Mouse (Mus musculus) kidney, postnatal 14 days (tissue): ENCODE results near the gene Slc50a1.
A peak's percentile ranks its signal among the peaks of the same experiment; 100 is the strongest.

Experiments used
- DNase-seq: peaks from one replicate; pipeline ENCODE4 v3.0.0; 2022; ENCODE audit warnings: mixed read lengths

Slc50a1 gene

DNA sequence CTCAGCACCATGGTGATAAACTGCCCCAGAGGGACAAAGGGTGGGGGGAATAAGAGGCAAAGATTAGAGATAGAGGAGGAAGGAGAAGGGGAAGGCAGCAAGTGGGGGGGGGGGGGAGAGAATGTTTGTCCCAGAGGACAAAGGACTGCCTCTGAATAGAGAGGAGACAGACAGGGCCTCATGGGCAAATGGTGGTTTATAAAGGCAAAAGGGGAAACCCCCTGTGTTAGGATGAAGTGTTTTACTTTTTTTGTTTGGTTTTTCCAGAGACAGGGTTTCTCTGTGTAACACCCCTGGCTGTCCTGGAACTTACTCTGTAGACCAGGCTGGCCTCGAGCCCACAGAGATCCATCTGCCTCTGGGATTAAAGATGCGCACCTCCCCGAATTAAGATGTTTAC, 10.2 kb downstream of the Slc50a1 start:
- no peak for DNase-seq

DNA sequence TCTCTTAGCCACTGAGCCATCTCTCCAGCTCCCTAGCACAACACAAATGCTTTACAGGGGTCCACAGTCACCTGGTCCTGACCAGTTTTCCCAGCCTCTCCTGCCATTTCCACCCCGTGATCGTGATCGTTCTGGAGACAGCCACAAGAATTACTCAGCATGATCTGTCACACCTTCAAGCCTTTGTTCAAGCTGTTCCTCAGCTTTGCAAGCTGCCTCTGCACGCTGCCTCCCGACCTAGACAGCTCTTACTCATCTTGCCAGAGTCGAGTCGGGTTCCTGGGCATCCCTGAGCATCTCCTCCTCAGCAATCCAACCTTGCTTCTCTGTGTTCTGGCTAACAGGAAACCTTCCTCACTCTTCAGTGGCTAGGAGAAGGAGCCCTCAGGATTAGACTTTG, 11.3 kb downstream of the Slc50a1 start, which contains the start of gene Dpm3:
Dpm3 (plus strand) TSS at position 283 of the 400 bp plus-strand sequence.
- DNase-seq = no peak

DNA sequence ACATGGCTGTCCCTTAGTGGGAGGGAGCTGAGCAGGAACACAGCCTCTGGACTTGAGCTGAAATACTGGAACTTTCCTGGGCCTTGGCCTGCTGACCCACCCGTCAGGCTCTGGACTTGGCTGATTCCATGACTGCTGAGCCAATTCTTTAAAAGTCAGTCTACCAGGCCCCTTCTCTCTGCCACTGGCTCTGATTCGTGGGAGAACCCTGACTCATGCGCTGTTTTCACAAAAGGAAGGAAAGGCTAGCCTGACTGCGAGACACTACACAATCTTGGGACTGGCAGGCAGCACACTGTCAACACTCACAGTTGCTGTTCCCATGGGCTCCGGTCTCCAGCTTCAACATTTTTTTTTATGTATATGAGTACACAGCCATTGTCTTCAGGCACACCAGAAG, 14.2 kb downstream of the Slc50a1 start:
- DNase-seq = no peak

DNA sequence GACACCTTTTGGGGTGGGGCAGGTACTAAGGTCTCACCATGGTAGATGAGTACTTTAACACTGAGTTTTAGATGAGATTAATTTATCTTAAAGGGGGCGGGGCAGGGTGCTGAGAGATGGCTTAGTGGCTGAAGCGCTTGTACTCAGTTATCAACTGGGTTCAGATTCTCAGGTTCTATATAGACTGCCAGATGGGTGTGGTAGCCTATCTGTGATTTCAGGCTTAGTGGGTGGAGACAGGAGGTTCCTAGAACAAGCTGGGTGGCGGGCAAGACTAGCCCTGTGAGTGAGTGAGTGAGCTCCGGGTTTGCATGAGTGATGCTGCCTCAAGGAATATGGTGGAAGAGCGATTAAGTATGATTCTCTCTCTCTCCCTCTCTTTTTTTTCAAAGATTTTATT, 15.4 kb downstream of the Slc50a1 start:
- no peak for DNase-seq

DNA sequence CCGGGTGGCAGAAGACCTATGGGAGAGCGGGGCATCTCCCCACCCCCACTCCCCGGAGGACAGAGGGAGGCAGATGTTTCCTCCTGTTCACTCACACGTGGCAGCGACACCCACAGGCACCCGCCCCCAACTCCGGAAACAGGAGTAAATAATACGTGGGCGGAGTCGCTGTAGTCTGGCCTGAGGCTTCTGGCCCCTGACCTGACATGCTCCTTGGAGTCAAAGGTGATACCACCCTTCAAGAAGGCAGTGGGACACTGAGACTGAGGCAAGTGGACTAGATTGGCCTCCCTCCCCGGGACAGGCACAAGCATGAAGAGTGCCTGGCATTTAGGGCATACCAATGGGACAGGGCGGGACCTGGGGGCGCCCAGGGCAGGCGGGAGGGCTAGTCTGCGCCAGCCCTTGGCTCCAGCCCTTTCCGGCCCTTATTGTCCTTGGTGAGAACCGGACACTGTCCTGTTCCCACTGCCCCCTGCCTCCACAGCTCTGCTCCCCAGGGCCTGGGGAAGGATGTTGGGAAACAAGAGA, 18.9 kb downstream of the Slc50a1 start:
- DNase-seq = peak; percentile 82

DNA sequence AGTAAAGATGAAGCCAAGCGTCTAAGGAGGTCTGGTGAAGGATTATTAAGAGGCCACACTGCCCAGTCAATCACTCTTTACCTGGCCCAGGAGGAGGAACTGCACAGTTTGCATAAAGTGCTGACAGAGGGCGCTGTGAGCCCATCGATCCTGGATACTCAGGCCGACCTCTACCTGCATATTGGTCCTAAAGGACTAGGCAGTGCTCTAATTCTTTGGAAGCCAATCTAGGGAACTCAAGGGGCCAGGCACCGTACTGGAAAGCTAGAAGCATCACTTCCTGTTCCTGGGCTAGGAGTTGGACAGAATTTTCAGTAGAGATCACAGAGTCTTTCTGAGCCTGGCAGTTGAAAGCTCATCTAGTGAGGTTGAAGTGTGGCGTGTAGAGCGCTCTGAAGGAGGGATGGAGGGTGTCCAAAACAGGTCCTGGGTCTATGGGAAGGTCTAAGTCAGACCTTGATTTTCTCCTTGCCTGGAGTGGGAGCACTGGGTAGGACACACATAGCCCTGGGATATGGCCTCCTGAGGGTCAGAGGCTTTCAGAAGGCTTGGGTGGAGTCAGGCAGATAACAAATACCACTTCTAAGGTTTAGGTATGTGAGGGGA, 19.8 kb downstream of the Slc50a1 start:
- peak; percentile 85 for DNase-seq

DNA sequence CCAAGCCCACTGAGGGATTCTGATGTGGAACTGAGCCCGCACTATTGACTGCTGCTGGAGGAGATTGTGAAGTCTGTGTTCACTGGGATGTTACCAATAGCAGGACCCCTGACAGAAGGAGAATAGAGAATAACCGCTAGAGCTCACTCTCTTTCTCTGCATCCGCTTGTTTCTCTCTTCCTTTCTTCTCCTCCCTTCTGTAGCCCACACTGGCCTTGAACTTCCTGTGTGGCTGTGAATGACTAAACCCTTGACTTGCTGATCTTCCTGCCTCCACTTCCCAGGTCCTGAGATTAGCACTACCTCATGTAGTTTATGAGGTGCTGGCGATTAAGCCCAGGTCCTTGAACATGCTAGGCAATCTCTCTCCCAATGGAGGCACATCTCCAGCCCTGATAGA, 22.9 kb downstream of the Slc50a1 start:
- DNase-seq = no peak

DNA sequence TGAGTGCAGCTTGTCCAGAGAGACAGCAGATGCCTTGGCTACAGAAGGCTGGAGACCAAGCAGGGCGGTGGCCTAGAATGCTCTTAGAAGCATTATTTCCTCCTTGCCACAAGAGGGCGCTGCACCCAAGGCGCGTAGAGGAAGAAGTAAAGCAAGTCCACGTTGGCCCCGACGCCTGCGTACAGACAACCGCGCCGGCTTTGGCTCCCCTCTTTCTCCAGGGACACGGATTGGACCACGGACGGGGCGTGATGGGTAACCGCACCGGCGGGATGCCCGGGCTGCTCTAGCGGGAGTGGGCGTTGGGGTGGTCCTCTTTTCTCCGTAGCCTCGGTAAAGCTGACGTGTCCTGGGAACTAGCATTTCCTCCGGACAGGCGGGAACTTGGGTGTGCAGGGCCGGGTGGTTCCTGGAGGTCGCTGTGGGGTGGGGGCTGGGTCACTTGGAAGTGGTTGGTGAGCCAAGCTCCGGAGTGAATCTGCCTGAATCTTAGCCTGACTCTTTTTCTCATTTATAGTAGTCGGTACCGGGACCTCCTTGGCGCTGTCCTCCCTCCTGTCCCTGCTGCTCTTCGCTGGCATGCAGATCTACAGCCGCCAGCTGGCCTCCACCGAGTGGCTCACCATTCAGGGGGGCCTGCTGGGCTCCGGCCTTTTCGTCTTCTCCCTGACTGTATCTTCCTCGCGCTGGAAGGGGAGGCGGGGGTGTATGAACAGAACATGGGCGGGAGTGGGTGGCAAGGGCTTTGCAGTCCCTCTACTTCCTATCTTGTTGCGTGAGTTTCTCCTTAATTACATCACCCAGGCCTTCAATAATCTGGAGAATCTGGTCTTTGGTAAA, 23.9 kb downstream of the Slc50a1 start, which contains the start of gene Trim46:
Trim46 (minus strand) TSS at position 49 of the 840 bp plus-strand sequence.
- DNase-seq = peak; percentile 92

DNA sequence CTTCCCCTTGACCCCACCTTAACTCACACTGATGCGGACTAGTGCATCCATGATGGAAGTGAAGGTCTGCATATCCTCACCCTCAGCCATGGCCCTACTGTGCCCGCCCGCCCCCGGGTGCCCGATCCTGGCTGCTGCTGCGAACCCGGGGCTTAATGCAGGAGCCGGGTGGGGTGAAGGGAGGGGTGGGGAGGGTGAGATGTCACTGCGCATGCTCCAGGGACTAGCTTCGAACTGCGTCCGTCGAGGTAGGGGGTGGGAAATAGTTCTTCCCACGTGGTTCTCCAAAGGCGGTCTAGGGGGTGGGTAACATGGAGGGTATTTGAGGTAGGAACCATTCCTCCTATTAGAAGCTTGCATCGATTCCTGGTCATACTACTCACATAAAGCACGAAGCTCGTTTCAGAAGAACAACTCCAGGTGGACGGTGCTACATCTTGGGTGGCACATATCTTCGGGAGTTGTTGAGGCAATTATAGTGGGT, 24.6 kb downstream of the Slc50a1 start, which contains the start of gene Krtcap2:
Krtcap2 (plus strand) TSS at position 279 of the 484 bp plus-strand sequence.
- no peak for DNase-seq

DNA sequence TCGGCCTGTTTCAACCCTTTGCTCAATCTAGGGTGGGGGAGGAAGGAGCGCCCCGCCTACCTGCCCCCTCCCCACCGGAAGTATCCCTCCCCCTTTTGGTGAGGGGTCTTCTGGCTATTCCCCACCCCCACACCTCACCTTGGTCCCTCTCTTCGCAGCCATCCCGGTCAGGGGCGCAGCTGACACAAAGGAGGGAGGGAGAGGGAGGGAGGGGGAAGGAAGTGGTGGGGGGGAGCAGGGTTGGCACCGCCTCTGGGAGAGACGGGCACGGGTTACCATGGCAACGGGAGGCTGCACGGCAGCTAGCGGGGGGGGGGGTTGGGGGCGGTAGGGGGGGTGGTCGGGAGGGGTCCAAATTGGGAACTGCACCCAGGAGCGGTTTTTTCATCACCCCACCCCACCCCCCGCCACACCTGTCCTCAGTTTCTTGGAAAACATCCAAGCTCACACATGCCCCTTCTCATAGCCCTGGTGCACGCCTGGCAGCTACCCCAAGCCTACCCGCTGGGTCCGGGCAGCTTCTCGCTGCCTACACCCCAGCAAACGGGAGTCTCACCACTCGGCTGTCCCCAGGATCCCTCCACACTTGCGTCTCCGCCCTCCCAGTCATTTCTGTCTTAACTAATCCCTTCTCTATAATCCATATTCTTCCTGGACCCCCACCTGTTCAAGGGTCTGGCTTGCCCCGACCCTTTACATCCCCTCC, 25.2 kb downstream of the Slc50a1 start:
- DNase-seq = peak; percentile 46

DNA sequence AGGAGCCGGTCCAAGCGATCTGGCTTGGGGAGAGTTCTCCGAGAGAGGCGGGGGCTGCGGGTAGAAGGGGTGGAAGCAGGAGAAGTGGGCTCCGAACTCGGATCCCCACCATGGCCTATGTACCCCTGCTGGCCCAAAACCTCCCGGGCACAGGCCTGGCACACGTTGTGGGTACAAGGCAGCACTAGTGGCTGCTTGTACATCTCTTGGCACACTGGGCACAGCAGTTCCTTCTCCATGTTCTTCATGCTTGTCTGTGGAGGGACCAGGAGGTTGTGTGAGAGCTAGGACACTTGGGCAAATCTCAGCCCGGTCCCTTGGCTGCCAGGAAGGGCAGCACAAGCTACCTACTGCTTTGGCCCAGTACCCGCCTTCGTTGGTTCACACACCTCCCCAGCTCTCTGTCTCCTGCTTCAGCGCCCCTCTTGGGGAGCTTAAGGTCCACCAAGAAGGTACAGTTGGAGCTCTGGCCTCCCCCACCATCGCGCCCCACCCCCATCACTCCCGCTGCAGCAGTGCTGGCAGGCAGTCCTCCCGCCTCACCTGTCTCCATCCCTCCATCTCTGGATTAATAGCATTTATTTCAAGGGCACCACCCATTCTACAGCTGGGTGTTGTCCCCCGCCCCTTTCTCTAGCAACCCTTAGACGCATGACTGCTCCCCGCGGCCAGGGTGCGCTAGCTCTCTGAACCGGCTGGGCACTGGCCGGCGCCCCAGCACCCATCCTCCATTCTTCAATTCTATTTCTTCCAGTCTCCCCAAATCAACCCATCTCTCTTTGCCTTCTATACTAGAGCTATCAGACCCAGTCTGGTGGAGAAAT, 26.0 kb downstream of the Slc50a1 start:
- DNase-seq = peak; percentile 70

DNA sequence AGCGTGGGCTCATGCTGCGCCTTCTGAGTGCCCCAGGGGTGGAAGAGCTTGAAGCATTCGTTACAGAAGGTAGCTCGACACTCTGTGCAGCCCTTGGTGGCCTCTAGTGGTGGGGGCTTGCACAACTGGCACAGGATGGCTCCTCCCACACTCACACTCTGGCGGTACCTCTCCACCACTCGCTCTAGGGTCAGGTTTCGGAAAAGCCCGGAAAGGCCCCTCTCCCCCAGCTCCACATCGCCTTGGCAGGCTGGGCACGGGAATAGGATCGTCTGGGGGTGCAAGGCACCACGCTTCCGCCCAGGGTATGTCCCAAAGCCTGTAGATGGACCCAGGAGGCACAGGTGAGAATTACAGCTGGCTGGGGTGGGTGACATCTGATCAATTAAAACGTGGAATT, 26.8 kb downstream of the Slc50a1 start:
- peak; percentile 76 for DNase-seq

DNA sequence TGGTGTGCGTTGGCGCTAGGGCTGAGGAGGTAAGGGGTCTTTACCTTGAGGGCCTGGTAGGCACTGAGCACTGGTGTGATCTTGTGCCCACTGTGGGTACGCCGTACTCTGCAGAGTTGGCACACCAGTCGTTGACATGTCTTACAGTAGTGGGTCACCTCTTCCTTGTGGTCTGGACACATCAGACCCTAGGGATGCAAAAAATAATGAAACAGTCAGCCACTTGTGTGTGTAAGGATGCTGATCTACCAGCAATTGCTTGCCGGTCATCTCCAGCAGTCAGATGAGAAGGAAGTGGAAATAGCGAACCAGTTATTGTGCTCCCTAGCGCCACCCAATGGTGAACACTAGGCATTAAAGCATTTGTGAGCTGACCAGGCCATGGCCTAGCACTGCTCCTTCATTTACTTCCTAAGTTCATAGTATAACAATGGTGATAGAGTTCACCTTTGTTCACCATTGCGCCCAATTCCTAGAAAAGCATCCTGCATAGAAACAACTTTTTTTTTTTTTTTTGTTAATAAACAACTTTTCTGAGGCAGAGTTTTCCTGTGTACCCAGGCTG, 28.0 kb downstream of the Slc50a1 start:
- peak; percentile 71 for DNase-seq

DNA sequence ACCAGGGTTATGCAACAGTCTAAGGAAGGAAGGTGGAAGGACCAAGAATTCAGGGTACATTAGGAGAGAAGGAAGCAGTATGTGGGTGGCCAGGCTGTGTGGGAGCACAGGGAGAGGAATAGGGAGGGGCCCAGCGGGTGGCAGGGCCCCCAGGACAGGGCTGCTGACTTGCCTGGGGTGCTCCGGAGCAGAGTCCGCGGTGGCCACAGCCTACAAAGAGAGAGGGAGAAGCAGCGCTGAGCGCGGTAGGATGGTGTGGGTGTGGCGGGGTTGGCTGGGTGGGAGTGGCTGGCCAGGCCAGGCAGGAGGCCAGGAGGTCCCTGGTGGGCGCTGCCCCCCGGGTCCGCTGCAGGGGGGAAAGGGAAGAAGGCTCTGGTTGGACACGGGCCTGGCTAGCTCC, 31.9 kb downstream of the Slc50a1 start:
- no peak for DNase-seq

DNA sequence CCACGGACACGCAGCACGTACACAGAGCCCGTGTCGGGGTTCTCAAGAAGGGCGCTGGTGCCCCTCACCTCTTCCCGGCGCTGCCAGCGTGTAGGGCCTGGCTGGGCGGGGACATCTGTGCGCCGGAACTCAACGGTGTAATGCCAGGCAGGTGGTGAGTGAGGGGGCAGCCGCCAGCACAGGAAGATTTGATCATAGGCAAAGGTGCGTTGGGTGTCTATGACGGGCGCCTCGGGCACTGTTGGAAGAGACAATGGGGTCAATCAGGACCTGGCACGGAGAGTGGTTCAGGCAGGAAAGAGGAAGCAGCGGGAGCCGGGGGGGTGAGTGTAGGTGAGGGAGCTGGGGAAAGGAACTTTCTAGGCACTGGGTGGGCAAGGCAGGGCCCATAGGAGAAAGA, 32.7 kb downstream of the Slc50a1 start:
- DNase-seq = no peak

DNA sequence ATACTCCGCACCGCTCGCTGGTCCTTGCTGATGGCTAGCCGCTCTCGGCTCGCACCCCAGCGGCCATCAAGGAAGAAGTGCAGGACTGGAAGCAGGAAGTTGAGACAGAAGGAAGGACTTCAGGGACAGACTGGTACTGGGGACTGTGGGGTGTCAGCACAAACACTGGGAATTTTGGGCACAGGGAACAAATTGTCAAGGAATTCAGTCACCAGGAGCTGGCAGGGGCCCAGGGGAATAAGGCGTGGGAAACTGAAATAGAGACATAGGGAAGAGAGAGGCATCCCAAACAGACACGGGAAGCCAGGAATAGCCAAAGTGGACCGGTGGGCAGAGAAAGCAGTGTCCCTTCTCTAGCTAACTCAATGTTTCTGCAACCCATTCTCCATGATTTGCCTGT, 33.9 kb downstream of the Slc50a1 start:
- DNase-seq = no peak

DNA sequence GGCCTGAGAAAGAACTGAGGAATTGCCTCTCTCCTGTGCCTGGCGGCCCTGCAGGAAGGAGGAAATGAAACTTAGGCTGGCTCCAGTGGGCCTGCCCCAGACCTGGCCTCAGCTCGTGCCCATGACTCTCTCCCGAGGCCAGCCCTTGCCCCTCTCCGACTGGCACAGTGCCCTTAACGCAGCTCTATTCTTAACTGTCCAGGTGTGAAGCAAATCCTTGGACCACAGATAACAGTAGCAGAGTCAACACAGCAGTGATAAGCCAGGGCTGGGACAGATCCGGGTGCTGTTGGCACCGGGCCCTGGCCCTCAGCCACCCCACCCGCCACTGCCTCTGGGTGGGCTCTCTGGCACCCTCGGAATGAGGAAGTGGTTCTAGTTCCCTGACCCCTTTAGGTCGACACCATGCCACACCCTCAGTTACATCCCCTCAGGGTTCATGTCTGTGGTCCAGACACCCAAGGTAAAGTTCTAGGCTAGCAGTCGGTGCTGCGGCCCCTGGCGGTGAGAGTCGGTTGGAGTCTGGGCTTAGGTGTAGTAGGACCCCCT, 36.7 kb downstream of the Slc50a1 start:
- peak; percentile 52 for DNase-seq

DNA sequence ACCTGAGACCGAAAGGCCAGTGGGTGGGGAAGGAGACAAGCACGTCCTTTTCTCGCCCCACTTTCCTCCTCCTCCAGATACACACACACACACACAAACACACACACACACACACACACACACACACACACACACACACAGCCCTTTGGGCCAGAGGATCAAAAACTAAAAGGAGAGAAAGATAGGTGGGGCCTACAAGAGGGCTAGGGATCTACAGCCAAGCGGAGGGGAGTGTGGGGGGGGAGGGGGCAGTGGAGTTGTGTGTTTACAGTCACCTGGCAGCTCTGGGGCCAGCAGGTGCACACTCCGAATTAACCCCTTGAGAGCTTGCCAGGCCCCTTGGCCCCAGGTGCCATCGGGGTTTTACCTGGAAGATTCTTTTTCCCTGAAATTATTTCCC, 37.8 kb downstream of the Slc50a1 start:
- no peak for DNase-seq

DNA sequence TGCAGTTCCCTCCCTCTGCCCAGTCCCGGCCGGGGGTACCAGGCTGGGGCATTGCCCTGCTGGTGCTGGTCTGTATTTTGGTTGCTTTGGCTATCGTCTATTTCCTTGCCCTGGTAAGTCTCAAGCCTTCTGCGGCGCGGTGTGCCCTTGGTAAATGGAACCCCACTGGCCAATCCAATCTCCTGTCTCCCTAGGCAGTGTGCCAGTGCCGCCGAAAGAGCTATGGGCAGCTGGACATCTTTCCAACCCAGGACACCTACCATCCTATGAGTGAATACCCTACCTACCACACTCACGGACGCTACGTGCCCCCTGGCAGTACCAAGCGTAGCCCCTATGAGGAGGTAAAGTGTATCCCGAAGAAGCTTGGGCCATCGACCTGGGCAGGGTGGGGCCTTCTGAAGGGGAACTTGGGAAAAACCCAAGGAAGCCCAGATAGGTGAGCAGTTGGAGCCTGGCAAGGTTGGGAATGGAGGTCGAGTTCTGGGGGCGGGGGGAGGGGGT, 38.5 kb downstream of the Slc50a1 start:
- DNase-seq = no peak

DNA sequence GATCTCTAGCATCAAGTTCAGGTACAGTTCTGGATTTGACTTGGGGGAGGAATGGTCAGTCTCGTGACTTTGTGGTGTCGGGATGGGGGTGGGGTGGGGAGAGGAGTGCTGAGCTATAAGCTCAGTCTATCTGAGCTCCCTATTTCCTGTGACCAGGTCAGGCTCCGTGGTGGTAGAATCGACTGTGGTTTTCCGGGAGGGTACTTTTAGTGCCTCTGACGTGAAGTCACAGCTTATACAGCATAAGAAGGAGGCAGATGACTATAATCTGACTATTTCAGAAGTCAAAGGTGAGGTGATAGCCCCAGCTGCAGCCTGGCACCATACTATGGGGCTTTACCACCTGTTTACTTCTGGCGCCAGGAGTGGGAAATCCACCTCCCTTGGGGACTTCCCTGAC, 39.0 kb downstream of the Slc50a1 start:
- DNase-seq = no peak

DNA sequence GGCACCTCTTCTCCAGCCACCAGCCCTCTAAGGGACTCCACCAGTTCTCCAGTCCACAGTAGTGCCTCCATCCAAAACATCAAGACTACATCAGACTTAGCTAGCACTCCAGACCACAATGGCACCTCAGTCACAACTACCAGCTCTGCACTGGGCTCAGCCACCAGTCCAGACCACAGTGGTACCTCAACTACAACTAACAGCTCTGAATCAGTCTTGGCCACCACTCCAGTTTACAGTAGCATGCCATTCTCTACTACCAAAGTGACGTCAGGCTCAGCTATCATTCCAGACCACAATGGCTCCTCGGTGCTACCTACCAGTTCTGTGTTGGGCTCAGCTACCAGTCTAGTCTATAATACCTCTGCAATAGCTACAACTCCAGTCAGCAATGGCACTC, 39.8 kb downstream of the Slc50a1 start:
- no peak for DNase-seq
